Mouse (Mus musculus) mouse embryonic stem cell (cell line): Measurements from ENCODE around the gene Trnau1ap.

Experiments used
- in situ Hi-C, 2 experiments: fragments of 300-500 bp; cut with MboI; formaldehyde crosslinking; loops; 1 replicate in 1 of 2; 3 replicates in 1 of 2; pipeline ENCODE4 v1.14.3; 2019 to 2020; ENCODE audit warnings: low sequenced_read_pairs in 2 of 2, low pct_unique_long_range_greater_than_20kb in 1 of 2, mixed read lengths in 1 of 2; ENCODE audit not compliant: unreplicated experiment in 1 of 2

The Trnau1ap gene

GRCm38 (mm10) chr4:132345843-132346212 is 16.5 kb upstream of the Trnau1ap start:
- in situ Hi-C loops: no loop called here

- in situ Hi-C loops: no loop called here
Observed at GRCm38 (mm10) chr4:132345135-132345842, 16.0 kb upstream of the Trnau1ap start.

- in situ Hi-C loops: no loop called here
Observed at GRCm38 (mm10) chr4:132344403-132345134, 15.2 kb upstream of the Trnau1ap start.

- in situ Hi-C loops: no loop called here
Observed at GRCm38 (mm10) chr4:132341451-132341850, 12.1 kb upstream of the Trnau1ap start.

- in situ Hi-C loops: no loop called here
Observed at GRCm38 (mm10) chr4:132338943-132339342, 9.6 kb upstream of the Trnau1ap start.

DNA sequence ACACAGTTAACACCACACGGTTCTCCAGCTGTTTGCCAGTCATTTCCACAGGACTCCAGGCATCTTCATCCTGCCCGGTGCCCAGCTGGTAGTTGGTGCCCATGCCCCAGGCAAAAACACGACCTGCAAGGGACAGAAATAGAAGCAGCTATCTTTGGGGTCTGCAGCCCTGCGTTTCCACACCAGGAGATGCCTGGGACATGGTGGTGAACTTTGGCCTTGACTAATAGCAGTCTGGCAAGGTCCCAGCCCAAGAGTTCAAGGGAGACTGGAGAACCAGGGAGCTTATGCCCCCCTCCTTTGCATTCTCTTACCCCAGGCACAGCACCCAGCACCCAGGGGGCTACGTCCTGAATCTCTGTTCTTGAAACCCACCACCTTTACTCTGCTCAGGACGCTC is 3.5 kb upstream of the Trnau1ap start:
- in situ Hi-C loops: no loop called here

- in situ Hi-C loops: no loop called here
Observed at GRCm38 (mm10) chr4:132331960-132332359, 2.6 kb upstream of the Trnau1ap start.

DNA sequence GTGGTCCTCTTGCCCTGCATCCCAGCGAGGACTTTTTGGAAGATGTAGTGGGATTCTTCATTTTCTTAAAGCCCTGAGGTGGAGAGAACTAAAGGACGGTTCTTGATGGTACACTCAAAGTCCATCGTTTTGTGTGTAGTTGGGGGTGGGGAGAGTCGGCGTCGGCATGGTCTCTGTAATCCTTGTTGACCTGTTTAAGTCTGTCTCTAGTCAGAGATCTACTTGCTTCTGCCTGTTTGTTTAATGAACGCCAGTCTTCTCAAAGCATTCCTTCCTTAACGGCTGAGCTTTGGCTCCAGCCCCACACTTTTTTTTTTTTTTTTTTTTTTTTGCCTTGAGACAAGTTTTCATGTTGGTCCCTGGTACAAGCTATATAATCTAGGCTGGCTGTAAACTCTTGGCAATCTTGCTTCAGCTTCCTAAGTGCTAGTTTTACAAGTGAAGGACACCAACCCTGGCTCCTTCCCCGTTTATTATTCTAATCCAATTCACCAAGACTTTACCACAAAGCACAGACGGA is 557 bp upstream of the Trnau1ap start:
- in situ Hi-C loops: no loop called here

GRCm38 (mm10) chr4:132328391-132328982 is 851 bp downstream of the Trnau1ap start:
- in situ Hi-C loops: no loop called here

GRCm38 (mm10) chr4:132326481-132326880 is 2.9 kb downstream of the Trnau1ap start:
- in situ Hi-C loops: no loop called here

- in situ Hi-C loops: no loop called here
Observed at GRCm38 (mm10) chr4:132315711-132316110, 13.6 kb downstream of the Trnau1ap start.

DNA sequence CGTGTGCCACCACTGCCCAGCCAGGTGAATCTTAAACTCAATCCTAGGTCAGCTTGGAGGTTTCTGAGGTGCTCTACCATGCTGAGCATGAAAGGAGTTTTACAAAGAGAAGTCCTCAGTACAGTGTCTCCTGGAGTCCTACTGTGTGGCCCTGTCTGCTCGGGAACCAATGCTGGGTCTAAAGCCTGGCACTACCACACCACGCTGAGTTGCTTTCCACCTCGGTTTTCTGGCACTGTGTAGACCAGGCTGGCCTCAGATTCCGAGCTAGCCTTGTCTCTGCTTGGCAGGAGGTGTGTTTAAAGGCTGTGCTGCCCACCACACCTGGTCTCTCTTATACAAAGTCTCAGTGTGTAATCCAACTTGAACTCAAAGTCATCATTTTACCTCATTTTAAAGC is 16.7 kb downstream of the Trnau1ap start:
- in situ Hi-C loops: no loop called here

- in situ Hi-C loops: no loop called here
Observed at GRCm38 (mm10) chr4:132311801-132312200, 17.5 kb downstream of the Trnau1ap start.

- in situ Hi-C loops: no loop called here
Observed at GRCm38 (mm10) chr4:132311209-132311608, 18.1 kb downstream of the Trnau1ap start.

GRCm38 (mm10) chr4:132309849-132310472 is 19.4 kb downstream of the Trnau1ap start:
- in situ Hi-C loops: no loop called here

DNA sequence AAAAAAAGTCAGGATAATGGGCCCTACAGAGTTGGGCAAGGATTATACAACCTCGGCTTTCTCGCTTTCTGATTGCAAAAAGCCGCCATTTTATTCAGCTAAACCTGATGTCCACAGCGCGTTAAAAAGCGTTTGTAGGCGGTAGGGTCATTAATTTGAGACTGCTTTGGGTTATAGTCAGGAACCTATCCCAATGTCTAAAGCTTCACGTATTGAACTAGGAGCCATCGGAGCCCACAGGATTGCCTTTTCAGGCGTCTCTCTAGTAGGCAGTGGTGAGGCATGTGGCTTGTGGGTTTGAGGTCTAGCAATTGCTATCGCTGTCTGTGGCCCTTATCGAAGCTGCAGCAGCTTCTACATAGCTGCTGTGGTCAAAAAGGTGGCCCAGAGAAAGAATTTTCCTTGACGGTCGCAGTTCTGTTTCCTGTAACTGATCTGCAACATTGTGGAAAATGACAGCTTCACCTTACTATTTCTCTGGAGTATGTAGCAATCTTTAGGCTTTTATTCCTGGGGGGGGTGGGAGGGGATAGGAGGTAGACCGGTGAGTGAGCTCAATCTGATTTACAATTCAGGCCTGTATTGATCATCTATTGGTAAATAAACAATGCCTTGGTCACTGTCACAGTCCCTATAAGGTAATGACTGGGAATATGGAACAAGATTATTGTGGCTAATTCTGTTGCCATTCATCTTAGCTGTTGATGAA is 20.0 kb downstream of the Trnau1ap start:
- in situ Hi-C loops: no loop called here

DNA sequence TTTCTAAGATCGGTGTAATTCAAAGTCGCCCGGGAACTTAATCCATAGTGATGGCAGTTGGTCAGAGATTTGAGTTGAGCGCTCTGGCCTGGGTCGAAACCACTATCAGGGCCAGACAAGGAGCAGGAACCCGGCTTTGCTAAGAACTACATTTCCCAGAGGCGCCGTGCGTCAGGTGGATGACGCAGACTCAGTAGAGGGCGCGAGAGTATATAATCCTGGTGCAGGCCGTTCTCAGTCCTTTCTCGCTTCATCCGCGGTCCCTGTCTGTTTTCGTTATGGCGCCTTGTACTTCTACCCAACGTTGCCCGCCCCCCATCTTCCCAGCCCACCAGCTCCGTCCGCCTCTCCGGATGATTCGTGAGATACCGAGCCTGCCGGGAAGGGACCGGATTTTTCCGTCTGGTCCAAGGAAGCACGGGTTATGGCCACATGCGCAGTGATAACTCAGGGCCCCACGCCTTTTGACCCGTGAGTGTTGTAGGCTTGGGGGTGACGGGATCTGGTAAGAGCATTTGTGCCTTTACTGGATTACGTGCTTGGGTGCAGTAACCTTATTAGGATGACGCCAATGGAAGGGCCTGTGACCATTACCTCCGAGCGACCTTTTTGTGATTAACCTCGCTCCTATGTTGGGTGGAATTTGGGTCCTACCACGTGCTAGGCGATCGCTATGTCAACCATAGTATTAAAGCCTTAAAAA is 20.8 kb downstream of the Trnau1ap start:
- in situ Hi-C loops: no loop called here

DNA sequence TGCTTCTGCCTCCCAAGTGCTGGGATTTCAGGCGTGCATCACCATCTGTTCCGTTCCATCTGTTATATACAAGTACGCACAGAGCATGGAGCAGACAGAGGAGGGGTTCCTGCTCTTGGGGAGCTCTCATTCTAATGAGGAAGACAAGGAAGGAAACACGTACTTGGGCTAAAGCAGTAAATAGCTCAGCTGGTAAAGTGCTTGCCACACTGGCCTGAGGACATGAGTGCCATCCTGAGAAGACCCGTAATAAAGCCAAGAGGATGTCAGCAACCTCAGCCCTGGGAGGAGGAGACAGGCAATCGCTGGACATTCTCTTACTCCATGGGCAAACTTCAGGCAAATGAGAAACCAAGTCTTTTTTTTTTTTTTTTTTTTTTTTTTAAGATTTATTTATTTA is 23.3 kb downstream of the Trnau1ap start:
- in situ Hi-C loops: no loop called here
